ENCODE assay signal across 26 mouse cellular contexts in the genomic region with DNA sequence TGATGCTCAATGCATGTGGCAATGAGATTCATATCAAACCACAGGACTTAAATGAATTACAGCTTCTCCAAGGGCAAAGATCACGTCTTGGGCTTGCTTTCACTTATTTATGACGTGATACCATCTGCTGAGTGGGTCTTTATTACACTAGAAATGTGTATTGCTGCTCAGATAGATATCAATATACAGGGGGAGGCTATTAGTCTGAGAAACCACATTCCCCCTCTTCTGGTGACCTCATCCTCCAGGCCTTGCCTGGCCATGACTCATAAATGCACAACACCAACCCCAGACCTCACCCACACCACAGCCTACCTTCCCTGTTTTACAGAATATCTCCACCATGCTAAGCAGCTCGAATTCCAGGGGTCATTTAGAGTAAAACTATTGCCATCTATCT.
DNase-seq lines count a peak whose midpoint lies in the region; ATAC-seq and TF ChIP-seq lines count a peak whose summit lies in the region.
"Had no signal": no experiment of that assay in that cellular context is flagged by ENCODE, and none has a peak within 500 bp of the region (broad histone marks: within the 10 kb centered on the region; RNA-seq: fewer than 3 reads in every experiment).

No protein-coding gene starts in this region.

- TF ChIP-seq CTCF in C2C12 (IDR thresholded peaks at IDR 0.05; ENCODE audit: control insufficient read depth, insufficient read depth, insufficient read length) = no peak

- no peaks in the 10 kb centered on the region for H3K4me1 ChIP-seq in embryonic facial prominence, embryonic 11.5 days (ENCODE audit: control insufficient read depth, insufficient read depth, low read length)
- no peaks in the 10 kb centered on the region for H3K4me1 ChIP-seq in embryonic facial prominence, embryonic 10.5 days
- H3K4me1 ChIP-seq: forebrain, embryonic 10.5 days; forebrain, embryonic 12.5 days had no signal

- no peaks in the 10 kb centered on the region for H3K79me2 ChIP-seq in C2C12 (ENCODE audit: control insufficient read depth, insufficient read depth)

- no peak overlapping the region for H3ac ChIP-seq in C2C12 (ENCODE audit: control insufficient read depth, insufficient read length, low read depth)

- no peak overlapping the region for H3K27ac ChIP-seq in embryonic facial prominence, embryonic 11.5 days (replicated peaks; ENCODE audit: low read depth, low read length)
- H3K27ac ChIP-seq in embryonic facial prominence, embryonic 10.5 days (replicated peaks) = no peak overlapping the region
- H3K27ac ChIP-seq: embryonic facial prominence, embryonic 13.5 days; embryonic facial prominence, embryonic 15.5 days; forebrain, embryonic 10.5 days; forebrain, embryonic 12.5 days had no signal

- no peaks in the 10 kb centered on the region for H3K36me3 ChIP-seq in embryonic facial prominence, embryonic 11.5 days (replicated peaks; ENCODE audit: control insufficient read depth, insufficient read depth, low read depth, low read length)
- H3K36me3 ChIP-seq in embryonic facial prominence, embryonic 10.5 days (replicated peaks) = no peaks in the 10 kb centered on the region
- no peaks in the 10 kb centered on the region for H3K36me3 ChIP-seq in C2C12 (ENCODE audit: control insufficient read depth, insufficient read depth)
- H3K36me3 ChIP-seq: embryonic facial prominence, embryonic 13.5 days; embryonic facial prominence, embryonic 15.5 days; forebrain, embryonic 10.5 days; forebrain, embryonic 12.5 days had no signal

- H3K27me3 ChIP-seq in embryonic facial prominence, embryonic 11.5 days (ENCODE audit: control insufficient read depth, insufficient read depth, low read length) = no peaks in the 10 kb centered on the region
- no peaks in the 10 kb centered on the region for H3K27me3 ChIP-seq in embryonic facial prominence, embryonic 10.5 days (replicated peaks; ENCODE audit: low read depth, poor library complexity, severe bottlenecking)
- no peaks in the 10 kb centered on the region for H3K27me3 ChIP-seq in C2C12 (ENCODE audit: control insufficient read depth, insufficient read depth, insufficient read length)
- H3K27me3 ChIP-seq: embryonic facial prominence, embryonic 13.5 days; embryonic facial prominence, embryonic 15.5 days; forebrain, embryonic 12.5 days had no signal

- no peak overlapping the region for H3K9ac ChIP-seq in embryonic facial prominence, embryonic 11.5 days (replicated peaks; ENCODE audit: low read length)
- H3K9ac ChIP-seq: embryonic facial prominence, embryonic 13.5 days; embryonic facial prominence, embryonic 15.5 days; forebrain, embryonic 12.5 days had no signal

- no peak overlapping the region for H3K4me2 ChIP-seq in embryonic facial prominence, embryonic 11.5 days (ENCODE audit: low read depth, low read length)
- H3K4me2 ChIP-seq: embryonic facial prominence, embryonic 13.5 days; embryonic facial prominence, embryonic 15.5 days; forebrain, embryonic 12.5 days had no signal

- ATAC-seq in embryonic facial prominence, embryonic 11.5 days (replicated peaks; ENCODE audit: insufficient number of reproducible peaks, low FRiP score, low TSS enrichment, low read depth) = no peak
- ATAC-seq: forebrain, embryonic 14.5 days; forebrain, embryonic 16.5 days had no signal

- H3K79me3 ChIP-seq in C2C12 (ENCODE audit: low read depth) = no peaks in the 10 kb centered on the region

- peak; percentile 10 for DNase-seq in embryonic facial prominence, embryonic 11.5 days (ENCODE audit: low spot score)
- no peak for DNase-seq in embryonic facial prominence, embryonic 10.5 days (ENCODE audit: low spot score)
- DNase-seq in 3T3-L1 (ENCODE audit: low read depth, low spot score) = peak; percentile 12
- peak; percentile 55 for DNase-seq in NIH3T3 (ENCODE audit: low read depth)
- no peak for DNase-seq in thymus, postnatal 36 days
- no peak for DNase-seq in gastrocnemius, postnatal 4 days (ENCODE audit: low spot score in 2 of 2)
- DNase-seq in right cerebral cortex, postnatal 4 days = no peak
- DNase-seq: adrenal gland, adult 2 months; adrenal gland, postnatal 10 days; adrenal gland, postnatal 25 days; B cell, adult 2 months; cerebellum, adult 11 months; cerebellum, adult 18-20 months; cerebellum, adult 8-10 months; cerebellum, adult 9-11 months; cerebellum, postnatal 14 days; cerebellum, postnatal 36 days; embryo, embryonic 11 days had no signal

- H3K4me3 ChIP-seq in embryonic facial prominence, embryonic 11.5 days (ENCODE audit: low read depth, low read length) = no peak overlapping the region
- no peak overlapping the region for H3K4me3 ChIP-seq in embryonic facial prominence, embryonic 10.5 days
- H3K4me3 ChIP-seq in C2C12 (ENCODE audit: insufficient read depth, poor library complexity, severe bottlenecking) = no peak overlapping the region
- H3K4me3 ChIP-seq: embryonic facial prominence, embryonic 13.5 days; embryonic facial prominence, embryonic 15.5 days; erythroblast, embryonic 14.5 days; forebrain, embryonic 10.5 days; forebrain, embryonic 12.5 days had no signal

- 59% methylated on average over 3 of the region's 3 CpGs for WGBS in embryonic facial prominence, embryonic 11.5 days
- WGBS in embryonic facial prominence, embryonic 10.5 days = 54% methylated on average over 3 of the region's 3 CpGs

- no peaks in the 10 kb centered on the region for H3K9me3 ChIP-seq in embryonic facial prominence, embryonic 11.5 days (replicated peaks; ENCODE audit: control insufficient read depth, low read length)
- H3K9me3 ChIP-seq in embryonic facial prominence, embryonic 10.5 days = no peaks in the 10 kb centered on the region
- H3K9me3 ChIP-seq: embryonic facial prominence, embryonic 13.5 days; embryonic facial prominence, embryonic 15.5 days; forebrain, embryonic 10.5 days; forebrain, embryonic 12.5 days had no signal

TF ChIP-seq in C2C12, 6 proteins besides CTCF, POLR2A, EP300 and RAD21:
- TF ChIP-seq MAX (IDR thresholded peaks at IDR 0.05) = no peak
- no peak for TF ChIP-seq CEBPB (IDR thresholded peaks at IDR 0.05; ENCODE audit: low read depth)
- no peak for TF ChIP-seq FOSL1 (IDR thresholded peaks at IDR 0.05; ENCODE audit: insufficient read depth, low read length, poor library complexity, severe bottlenecking)
- no peak for TF ChIP-seq MYOG (IDR thresholded peaks at IDR 0.05; ENCODE audit: control insufficient read depth, extremely low read depth, insufficient read length)
- peak; percentile 39 for TF ChIP-seq MYOD1 (IDR thresholded peaks at IDR 0.05; ENCODE audit: control insufficient read depth, insufficient read length, low read depth)

Comparison
In these comparisons a context has a peak if more than half of its experiments do, and no peak if none do; other contexts are left out.
1. DNase-seq: peak in embryonic facial prominence, embryonic 11.5 days (single experiment), 3T3-L1 (single experiment) and NIH3T3 (single experiment); none in embryonic facial prominence, embryonic 10.5 days (single experiment), thymus, postnatal 36 days (0 of 2), gastrocnemius, postnatal 4 days (0 of 2) and right cerebral cortex, postnatal 4 days (single experiment).